Mouse (Mus musculus) kidney, embryonic 15.5 days (tissue): ENCODE measurements around the gene E130116L18Rik. TPM values are rescaled to one million over a fixed set of nuclear protein-coding genes. Genes with fewer than 3 reads are reported as not detected.

Experiments
- ATAC-seq: fragments of 200-750 bp; cut with Nextera tagmentation; replicated peaks from 2 replicates; pipeline ENCODE4 v1.8.0; 2017; ENCODE audit warnings: moderate TSS enrichment; ENCODE audit not compliant: low FRiP score
- H3K27ac ChIP-seq: fragments of 300-500 bp; sonication (generic); 2 replicates; pipeline ENCODE4 v1.5.1; 2015; ENCODE audit warnings: mild to moderate bottlenecking, inconsistent platforms
- H3K27me3 ChIP-seq: fragments of 300-500 bp; sonication (generic); 2 replicates; pipeline ENCODE4 v1.6.1; 2015; ENCODE audit warnings: inconsistent platforms
- H3K36me3 ChIP-seq: fragments of 300-500 bp; sonication (generic); 2 replicates; pipeline ENCODE4 v1.6.1; 2015; ENCODE audit warnings: inconsistent platforms
- H3K4me1 ChIP-seq: fragments of 300-500 bp; sonication (generic); 2 replicates; pipeline ENCODE4 v1.6.1; 2015; ENCODE audit warnings: inconsistent platforms
- H3K4me2 ChIP-seq: fragments of 300-500 bp; sonication (generic); 2 replicates; pipeline ENCODE4 v1.6.1; 2015; ENCODE audit warnings: moderate library complexity, mild to moderate bottlenecking, inconsistent platforms
- H3K4me3 ChIP-seq: fragments of 300-500 bp; sonication (generic); replicated peaks from 2 replicates; pipeline ENCODE4 v1.5.1; 2015; ENCODE audit warnings: mild to moderate bottlenecking, inconsistent platforms
- H3K9ac ChIP-seq: fragments of 300-500 bp; sonication (generic); 2 replicates; pipeline ENCODE4 v1.6.1; 2015; ENCODE audit warnings: mild to moderate bottlenecking, inconsistent platforms
- H3K9me3 ChIP-seq: fragments of 300-500 bp; sonication (generic); replicated peaks from 2 replicates; pipeline ENCODE4 v1.6.1; 2016; ENCODE audit warnings: inconsistent platforms
- WGBS: fragments of 180-500 bp; shearing (Covaris S2); methylation state at CpG from one replicate; pipeline ENCODE4 v1.1.7; 2015; ENCODE audit warnings: mixed read lengths; 5-methylcytosine and 5-hydroxymethylcytosine counted together
- polyA plus RNA-seq: library from polyadenylated mRNA; unstranded; fragments of >200 nt; fragmentation: Nextera tagmentation; extraction: Ambion mirVana; gene quantifications from 2 replicates; pipeline ENCODE4 v1.2.1, GENCODE M21; 2015

Gene E130116L18Rik
- 1.9 TPM in 1 of 2 replicates, not detected in the other for polyA plus RNA-seq

DNA sequence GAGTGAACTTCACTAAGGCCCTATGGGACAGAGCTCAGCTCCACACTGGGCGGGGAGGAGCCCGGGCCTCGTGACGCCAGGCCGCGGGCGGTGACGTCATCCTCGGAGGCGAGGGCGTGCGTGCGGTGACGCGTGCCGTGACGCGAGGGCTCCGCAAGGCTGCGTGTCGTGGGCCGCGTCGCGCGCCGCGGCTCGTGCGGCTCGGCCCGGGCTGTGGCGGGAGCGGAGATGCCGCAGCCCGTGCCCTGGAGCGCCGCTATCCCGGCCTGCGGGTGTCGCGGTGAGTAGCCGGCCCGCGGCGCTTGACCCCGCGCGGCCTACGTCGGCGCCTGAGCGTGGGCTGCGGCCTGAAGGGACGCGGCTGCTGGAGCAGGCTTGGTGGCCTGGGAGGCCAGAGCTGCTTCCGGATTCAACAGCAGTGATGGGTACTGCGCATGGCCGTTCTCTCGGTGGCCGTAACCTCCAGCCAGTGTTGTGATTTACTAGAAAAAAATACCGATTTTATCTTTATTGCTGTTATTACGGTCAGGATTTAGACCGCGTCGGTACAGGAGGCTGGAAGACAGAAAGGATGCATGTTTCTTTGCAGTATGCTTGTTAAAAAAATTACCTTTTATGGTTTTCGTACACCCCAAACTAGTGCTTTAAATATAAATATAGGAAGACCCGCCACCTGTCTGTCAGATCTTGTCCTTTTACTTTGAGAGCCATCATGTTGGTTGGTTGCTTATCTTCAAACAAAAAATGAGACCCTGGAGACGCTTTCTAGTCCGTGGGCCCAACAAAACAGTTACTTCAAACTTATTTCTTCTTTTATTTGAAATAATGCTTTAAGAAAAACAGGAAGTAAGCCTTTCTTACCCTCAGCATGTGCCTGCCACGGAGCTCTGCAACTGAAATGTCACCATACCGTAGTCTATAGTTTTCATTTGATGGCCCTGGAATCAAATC, at the start of gene E130116L18Rik:
TSS of gene E130116L18Rik (minus strand) at position 402 of the 951 bp plus-strand sequence.
- Histone ChIP-seq H3K9me3 (no peaks in the 10 kb centered on the region), H3K36me3 (no peaks in the 10 kb centered on the region), H3K27ac (peak within 1 kb of the TSS; percentile 95), H3K4me2 (peak within 1 kb of the TSS; percentile 69), H3K27me3 (no peaks in the 10 kb centered on the region), H3K4me3 (peak within 1 kb of the TSS; percentile 75), H3K9ac (peak within 1 kb of the TSS; percentile 83), H3K4me1 (peaks cover 8% of the 10 kb centered on the region)
- WGBS, result 2% methylated on average over 72 of the region's 72 CpGs
- ATAC-seq, result peak; percentile 97

DNA sequence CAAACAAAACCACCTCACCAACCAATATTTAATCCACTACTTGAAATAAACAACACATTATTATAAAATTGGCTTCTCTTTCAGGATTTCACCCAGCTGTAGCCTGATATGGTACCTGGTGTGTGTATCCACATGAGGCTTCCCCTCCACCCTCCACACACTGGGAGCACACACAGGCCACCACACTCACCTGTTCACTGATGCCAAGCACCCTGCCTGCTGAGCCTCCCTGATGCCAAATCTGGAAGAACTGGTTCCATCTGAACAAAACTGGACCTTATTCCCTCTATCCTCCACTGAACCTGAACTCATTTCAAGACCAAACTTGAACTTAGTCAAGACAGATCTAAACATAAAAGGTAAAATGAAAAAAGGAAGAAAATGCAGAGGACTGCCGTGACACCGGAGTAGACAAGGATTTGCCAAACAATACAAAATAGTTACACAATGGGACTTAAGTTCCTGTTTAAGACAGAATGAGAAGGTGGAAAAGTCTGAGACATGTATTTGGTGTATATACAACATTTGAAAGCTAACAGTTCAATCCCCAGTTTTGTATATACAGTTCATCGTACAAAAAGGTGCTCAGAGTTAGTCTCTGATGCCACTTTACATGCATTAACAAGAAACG, 45.4 kb upstream of the E130116L18Rik start:
- Histone ChIP-seq H3K9me3 (no peaks in the 10 kb centered on the region), H3K4me3 (no peak overlapping the region), H3K9ac (no peak overlapping the region), H3K4me1 (no peaks in the 10 kb centered on the region), H3K4me2 (no peak overlapping the region), H3K27ac (0 out of 2 replicates have a peak overlapping the region, but pooled peaks have one; percentile 19), H3K36me3 (peaks cover 71% of the 10 kb centered on the region), H3K27me3 (no peaks in the 10 kb centered on the region)
- ATAC-seq, result 0 out of 2 replicates have a peak, but pooled peaks have one; percentile 22
- 90% methylated on average over 4 of the region's 4 CpGs for WGBS

DNA sequence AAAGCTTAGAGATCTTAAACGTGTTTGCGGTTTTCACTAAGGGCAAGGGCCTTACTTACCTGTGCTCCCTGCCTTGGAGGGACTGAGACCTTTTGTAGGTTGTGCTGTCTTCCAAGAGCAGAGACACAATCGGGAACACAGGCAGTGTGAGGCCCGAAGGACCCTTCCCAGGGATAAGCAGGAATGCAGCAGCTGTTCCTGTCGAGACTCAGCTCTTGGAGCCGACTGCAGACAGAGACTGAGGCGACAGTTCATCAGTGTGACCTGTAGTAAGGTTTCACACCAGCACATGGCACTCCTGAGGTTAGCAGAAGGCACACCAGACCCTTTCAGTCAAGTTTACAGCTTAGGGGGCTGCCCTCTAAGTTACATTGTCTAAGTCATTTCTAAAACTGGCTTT, 39.3 kb upstream of the E130116L18Rik start:
- H3K9ac ChIP-seq, result no peak overlapping the region
- H3K36me3 ChIP-seq, result peaks cover 90% of the 10 kb centered on the region
- H3K4me3 ChIP-seq, result no peak overlapping the region
- 75% methylated on average over 7 of the region's 7 CpGs for WGBS
- no peaks in the 10 kb centered on the region for H3K4me1 ChIP-seq
- H3K9me3 ChIP-seq, result no peaks in the 10 kb centered on the region
- peak overlapping the region; percentile 52; the same call in 1 of the 2 replicates for H3K27ac ChIP-seq
- H3K27me3 ChIP-seq, result no peaks in the 10 kb centered on the region
- no peak overlapping the region for H3K4me2 ChIP-seq
- ATAC-seq, result no peak

DNA sequence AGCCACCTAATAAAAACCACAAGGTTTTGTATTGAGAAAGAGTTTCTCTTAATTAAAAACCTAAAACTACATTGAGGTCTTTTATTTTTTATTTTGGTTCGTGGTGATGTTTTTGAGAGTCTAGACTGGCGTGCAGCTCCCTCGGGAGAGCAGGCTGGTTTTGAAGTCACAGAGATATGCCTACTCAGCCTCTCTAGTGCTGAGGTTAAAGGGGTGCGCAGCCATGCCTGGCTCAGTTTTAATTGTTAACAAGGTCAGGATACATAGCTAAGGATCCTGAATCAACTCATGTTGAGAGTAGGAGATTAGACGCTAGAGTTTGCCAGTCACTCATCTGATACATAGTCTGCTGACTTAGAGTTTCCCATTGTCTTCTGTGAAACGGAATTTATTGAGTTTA, 38.5 kb upstream of the E130116L18Rik start:
- 80% methylated on average over 6 of the region's 6 CpGs for WGBS

DNA sequence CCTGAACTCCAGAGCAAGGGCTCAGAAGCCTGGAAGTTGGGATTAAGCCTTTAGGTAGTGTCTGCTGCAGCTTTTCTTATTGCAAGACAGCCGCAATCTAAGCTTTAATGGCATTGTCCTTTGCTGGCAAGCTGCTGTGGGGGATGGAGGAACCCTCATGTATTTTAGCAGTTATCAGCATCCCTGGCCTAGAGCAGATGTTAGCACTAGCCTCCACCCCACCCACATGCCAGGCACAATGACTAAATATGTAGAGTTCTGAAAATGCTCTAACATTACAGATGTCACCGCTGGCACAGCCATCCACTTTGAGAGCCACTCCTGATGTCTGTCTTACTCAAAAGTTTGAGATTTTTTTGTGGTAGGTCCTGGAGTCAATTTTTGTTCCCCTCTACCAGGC, 33.7 kb upstream of the E130116L18Rik start:
- Histone ChIP-seq H3K4me1 (peaks cover 8% of the 10 kb centered on the region), H3K9me3 (no peaks in the 10 kb centered on the region), H3K36me3 (peaks cover 90% of the 10 kb centered on the region), H3K9ac (no peak overlapping the region), H3K27ac (no peak overlapping the region), H3K4me3 (no peak overlapping the region), H3K27me3 (no peaks in the 10 kb centered on the region), H3K4me2 (no peak overlapping the region)
- 96% methylated on average over 2 of the region's 2 CpGs for WGBS
- ATAC-seq, result no peak

More for the DNA sequence above, 38.5 kb upstream of the E130116L18Rik start:
- H3K27ac ChIP-seq, result 0 out of 2 replicates have a peak overlapping the region, but pooled peaks have one; percentile 37
- H3K4me3 ChIP-seq, result no peak overlapping the region
- no peaks in the 10 kb centered on the region for H3K27me3 ChIP-seq
- H3K4me2 ChIP-seq, result no peak overlapping the region
- H3K36me3 ChIP-seq, result peaks cover 89% of the 10 kb centered on the region
- H3K4me1 ChIP-seq, result no peaks in the 10 kb centered on the region
- no peaks in the 10 kb centered on the region for H3K9me3 ChIP-seq
- no peak overlapping the region for H3K9ac ChIP-seq
- no peak for ATAC-seq

DNA sequence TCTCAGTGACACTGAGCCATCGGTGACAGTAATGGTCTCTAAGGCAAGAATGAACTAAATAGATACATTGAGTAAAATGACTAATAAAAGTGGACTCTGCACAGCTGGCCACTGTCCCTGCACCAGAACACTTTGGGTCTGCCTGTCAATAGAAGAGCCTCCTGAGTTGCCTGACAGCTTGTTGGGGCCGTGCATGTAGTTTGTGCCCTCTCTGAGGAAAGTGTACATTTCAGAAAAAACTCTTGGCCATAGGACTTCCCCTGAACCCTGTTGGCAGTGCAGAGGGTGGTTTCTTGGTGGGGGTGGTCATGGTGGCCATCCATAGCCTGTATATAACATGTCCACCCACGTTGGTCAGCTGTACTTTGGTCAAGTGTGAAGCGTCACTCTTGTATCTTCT, 31.5 kb upstream of the E130116L18Rik start:
- 92% methylated on average over 4 of the region's 4 CpGs for WGBS
- ATAC-seq, result no peak

GRCm38 (mm10) chr5:25252825-25253544, 30.0 kb upstream of the E130116L18Rik start:
- H3K4me3 ChIP-seq, result no peak overlapping the region

More for the DNA sequence above, 31.5 kb upstream of the E130116L18Rik start:
- H3K4me3 ChIP-seq, result no peak overlapping the region
- no peaks in the 10 kb centered on the region for H3K27me3 ChIP-seq
- H3K9ac ChIP-seq, result no peak overlapping the region
- no peak overlapping the region for H3K4me2 ChIP-seq
- H3K4me1 ChIP-seq, result peaks cover 9% of the 10 kb centered on the region
- H3K27ac ChIP-seq, result peak overlapping the region; percentile 91
- no peaks in the 10 kb centered on the region for H3K9me3 ChIP-seq
- H3K36me3 ChIP-seq, result peaks cover 90% of the 10 kb centered on the region

GRCm38 (mm10) chr5:25252423-25252822, 29.5 kb upstream of the E130116L18Rik start:
- H3K4me1 ChIP-seq, result peaks cover 11% of the 10 kb centered on the region
- no peaks in the 10 kb centered on the region for H3K9me3 ChIP-seq
- ATAC-seq, result peak; percentile 74; the same call in 1 of the 2 replicates
- peaks cover 74% of the 10 kb centered on the region for H3K36me3 ChIP-seq
- H3K4me3 ChIP-seq, result no peak overlapping the region
- no peaks in the 10 kb centered on the region for H3K27me3 ChIP-seq
- WGBS, result 47% methylated on average over 2 of the region's 2 CpGs
- H3K27ac ChIP-seq, result peak overlapping the region; percentile 91
- H3K9ac ChIP-seq, result no peak overlapping the region
- H3K4me2 ChIP-seq, result no peak overlapping the region

More at GRCm38 (mm10) chr5:25252825-25253544, 30.0 kb upstream of the E130116L18Rik start:
- no peaks in the 10 kb centered on the region for H3K9me3 ChIP-seq
- H3K9ac ChIP-seq, result no peak overlapping the region
- H3K4me1 ChIP-seq, result peaks cover 9% of the 10 kb centered on the region
- H3K27me3 ChIP-seq, result no peaks in the 10 kb centered on the region
- peaks cover 80% of the 10 kb centered on the region for H3K36me3 ChIP-seq
- ATAC-seq, result peak; percentile 55; the same call in 1 of the 2 replicates
- peak overlapping the region; percentile 91 for H3K27ac ChIP-seq
- WGBS, result 65% methylated on average over 8 of the region's 8 CpGs
- H3K4me2 ChIP-seq, result no peak overlapping the region

GRCm38 (mm10) chr5:25247036-25247435, 24.1 kb upstream of the E130116L18Rik start:
- peaks cover 32% of the 10 kb centered on the region for H3K36me3 ChIP-seq
- H3K9me3 ChIP-seq, result no peaks in the 10 kb centered on the region
- 70% methylated on average over 3 of the region's 3 CpGs for WGBS
- no peak overlapping the region for H3K4me2 ChIP-seq
- peak; percentile 46; the same call in 1 of the 2 replicates for ATAC-seq
- no peak overlapping the region for H3K4me3 ChIP-seq
- no peaks in the 10 kb centered on the region for H3K27me3 ChIP-seq
- no peak overlapping the region for H3K9ac ChIP-seq
- H3K4me1 ChIP-seq, result peaks cover 12% of the 10 kb centered on the region
- peak overlapping the region; percentile 77 for H3K27ac ChIP-seq

DNA sequence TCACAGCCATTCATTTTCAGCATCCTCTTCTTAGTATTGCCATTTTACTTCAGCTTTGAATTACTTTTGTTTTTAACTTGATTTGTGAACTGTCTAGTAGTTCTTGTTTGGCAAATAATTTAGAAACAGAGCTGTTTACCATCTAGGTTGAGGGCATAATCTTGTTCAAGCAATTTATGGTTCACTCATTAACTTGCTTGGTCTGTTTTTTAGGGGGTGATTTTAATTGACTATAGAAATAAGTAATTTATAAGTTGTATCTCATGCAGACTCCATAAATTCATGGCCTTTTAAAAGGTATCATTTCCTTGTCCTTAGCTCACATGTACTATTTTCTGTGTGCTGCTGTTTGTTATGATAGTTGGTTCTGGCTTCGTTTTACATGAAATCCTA, 23.5 kb upstream of the E130116L18Rik start:
- H3K9ac ChIP-seq, result no peak overlapping the region
- H3K4me2 ChIP-seq, result no peak overlapping the region
- no peak for ATAC-seq
- peak overlapping the region; percentile 77 for H3K27ac ChIP-seq
- no peak overlapping the region for H3K4me3 ChIP-seq
- no peaks in the 10 kb centered on the region for H3K27me3 ChIP-seq
- 0 out of 2 replicates have a peak, but pooled peaks cover 7% of the 10 kb centered on the region for H3K4me1 ChIP-seq
- WGBS, result 57% methylated on average over 1 of the region's 1 CpGs
- H3K36me3 ChIP-seq, result peaks cover 26% of the 10 kb centered on the region
- H3K9me3 ChIP-seq, result no peaks in the 10 kb centered on the region

GRCm38 (mm10) chr5:25245806-25246472, 23.0 kb upstream of the E130116L18Rik start:
- Histone ChIP-seq H3K4me3 (no peak overlapping the region), H3K27ac (peak overlapping the region; percentile 52), H3K4me2 (no peak overlapping the region), H3K9ac (no peak overlapping the region), H3K4me1 (0 out of 2 replicates have a peak, but pooled peaks cover 7% of the 10 kb centered on the region), H3K36me3 (peaks cover 21% of the 10 kb centered on the region), H3K9me3 (no peaks in the 10 kb centered on the region), H3K27me3 (no peaks in the 10 kb centered on the region)
- ATAC-seq, result no peak
- WGBS, result 69% methylated on average over 10 of the region's 10 CpGs
